Mouse (Mus musculus) lung, postnatal 10 days (tissue): Measurements from ENCODE around the gene Dnajc16.

Experiments used
- DNase-seq: peaks from one replicate; pipeline ENCODE4 v3.0.0; 2021

Dnajc16 gene

DNA sequence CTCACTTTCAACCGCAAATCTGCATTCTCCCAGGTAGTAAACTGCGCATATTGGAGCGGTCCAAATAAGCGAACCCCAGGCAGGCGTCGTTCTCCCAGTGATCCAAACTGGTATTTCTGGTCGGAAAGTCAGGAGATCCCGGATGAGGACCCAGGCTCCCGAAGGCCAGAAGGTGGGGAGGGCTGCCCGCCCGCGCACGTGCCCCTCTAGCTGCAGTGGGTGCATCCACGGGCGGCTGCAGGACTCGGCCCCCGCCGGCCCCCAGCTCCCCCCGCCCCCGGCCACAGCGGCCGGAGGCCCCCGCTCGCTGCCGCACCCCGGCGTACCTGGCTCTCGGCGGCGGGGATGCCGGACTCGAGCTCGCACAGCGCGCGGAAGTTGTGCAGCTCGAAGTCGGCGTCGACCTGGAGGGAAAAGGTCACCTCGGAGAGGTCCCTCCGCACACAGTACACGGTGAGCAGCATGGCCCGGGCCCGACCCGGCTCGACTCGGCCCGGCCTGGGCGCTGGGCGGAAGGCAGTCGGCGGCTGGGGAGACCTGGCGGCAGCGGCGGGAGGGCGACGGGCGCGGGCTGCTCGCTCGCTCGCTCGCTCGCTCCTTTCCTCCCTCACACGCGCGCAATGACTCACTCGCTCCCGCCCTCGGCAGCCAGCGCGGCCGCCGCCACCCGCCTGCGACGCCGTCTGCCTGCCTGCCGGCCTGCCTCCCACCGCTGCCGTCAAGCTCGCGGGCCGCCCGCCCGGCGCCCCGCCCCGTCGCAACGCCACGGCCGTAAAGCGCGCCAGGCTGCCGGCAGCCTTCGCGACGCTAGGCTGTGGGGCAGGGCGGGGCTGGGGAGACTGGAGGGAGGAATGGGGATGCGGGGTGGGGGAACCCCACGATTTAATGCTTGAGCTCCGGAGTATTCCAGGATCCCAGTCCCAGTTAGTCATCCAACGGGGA is 67.7 kb downstream of the Dnajc16 start, which contains the start of gene Ddi2:
Gene Ddi2, minus strand, starts transcription at position 689 of the 942 bp plus-strand sequence.
- peak; percentile 94 for DNase-seq

DNA sequence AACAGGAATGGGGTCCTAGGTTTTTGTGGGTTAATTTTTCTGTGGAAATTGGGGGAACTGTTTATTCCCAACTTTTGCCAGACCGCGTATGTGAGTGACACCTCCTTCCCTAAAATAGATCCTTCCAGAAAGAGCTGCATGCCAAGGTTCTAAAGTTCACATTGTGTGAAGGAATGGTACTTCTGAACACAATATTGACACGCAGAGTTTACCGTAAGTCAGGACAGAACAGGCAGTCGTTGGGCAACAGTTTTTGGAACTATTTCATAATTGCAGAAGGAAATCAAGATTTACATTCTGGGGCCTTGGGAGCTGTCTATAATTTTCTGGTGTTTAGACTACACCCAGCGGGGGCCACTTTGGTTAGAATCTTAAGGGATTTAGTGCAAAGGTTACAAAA is 68.8 kb downstream of the Dnajc16 start:
- peak; percentile 38 for DNase-seq

DNA sequence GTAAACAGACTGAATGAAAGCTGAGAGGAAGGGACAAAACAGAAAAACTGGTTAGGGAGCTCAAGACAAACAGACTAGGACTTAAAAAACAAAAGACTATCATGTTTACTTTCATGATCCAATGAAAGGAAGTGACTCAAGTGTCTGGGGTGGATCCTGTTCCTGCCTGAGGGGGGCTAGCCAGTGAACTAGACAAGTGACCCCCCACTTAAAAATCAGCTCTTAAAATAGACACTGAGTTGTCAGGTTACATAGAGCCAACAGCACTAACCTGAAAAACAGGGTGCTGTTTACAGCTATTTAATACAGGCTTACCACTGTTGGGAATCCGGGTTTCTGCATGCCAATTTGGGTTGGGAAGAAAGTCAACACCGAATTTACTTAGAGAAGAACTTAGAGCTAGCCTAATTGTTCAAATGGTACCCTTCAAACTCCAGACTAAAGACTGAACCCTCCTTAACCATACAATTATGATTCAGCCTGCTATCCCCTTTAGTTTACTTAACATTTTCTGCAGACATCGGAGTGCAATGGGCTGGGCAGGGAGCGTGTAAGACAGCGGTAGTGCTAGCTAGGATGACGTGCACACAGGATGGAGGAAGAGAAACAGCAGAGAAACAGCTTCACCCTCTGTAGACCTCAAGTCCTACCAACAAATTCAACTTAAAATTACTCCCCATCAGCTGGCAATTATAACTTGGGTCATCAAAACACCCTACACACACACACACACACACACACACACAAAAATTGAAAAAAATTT is 69.8 kb downstream of the Dnajc16 start:
- peak; percentile 41 for DNase-seq

GRCm38 (mm10) chr4:141719304-141719703 is 71.4 kb downstream of the Dnajc16 start:
- no peak for DNase-seq

DNA sequence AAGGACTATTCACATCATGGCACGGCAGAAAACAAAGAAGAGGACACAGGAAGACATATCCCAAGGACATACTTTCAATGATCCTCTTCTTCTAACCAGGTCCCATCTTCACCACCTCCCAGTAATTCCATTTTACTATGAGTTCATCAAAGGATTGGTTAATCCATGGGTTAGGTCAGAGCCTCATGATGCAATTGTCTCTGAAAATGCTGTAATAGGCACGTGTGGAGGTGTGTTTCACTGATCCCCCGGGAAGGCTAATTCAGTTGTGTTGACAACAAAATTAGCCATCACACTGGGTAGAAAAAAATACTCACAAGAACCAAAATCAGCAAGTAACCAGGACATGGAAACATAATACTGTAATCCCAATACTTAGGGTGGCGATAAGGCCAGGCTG is 73.1 kb downstream of the Dnajc16 start:
- DNase-seq, result no peak

DNA sequence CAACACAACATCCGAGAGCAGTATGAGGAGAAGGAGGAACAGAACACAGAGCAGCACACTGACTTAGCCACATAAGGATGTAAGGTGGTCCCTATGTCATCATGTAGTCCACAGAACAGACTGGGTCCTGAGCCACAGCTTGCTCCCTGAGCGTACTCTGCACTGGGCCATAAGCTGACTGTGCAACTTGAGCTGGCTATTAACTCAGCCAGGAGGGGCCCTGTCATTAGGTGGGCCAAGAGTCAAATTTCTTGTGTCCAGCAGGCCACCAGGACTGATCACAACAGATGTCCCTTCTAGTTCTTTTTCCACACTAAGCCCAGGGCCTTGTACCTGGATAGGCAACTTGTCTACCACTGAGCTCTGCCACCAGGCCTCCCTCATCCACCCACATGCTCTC is 75.7 kb downstream of the Dnajc16 start:
- no peak for DNase-seq

DNA sequence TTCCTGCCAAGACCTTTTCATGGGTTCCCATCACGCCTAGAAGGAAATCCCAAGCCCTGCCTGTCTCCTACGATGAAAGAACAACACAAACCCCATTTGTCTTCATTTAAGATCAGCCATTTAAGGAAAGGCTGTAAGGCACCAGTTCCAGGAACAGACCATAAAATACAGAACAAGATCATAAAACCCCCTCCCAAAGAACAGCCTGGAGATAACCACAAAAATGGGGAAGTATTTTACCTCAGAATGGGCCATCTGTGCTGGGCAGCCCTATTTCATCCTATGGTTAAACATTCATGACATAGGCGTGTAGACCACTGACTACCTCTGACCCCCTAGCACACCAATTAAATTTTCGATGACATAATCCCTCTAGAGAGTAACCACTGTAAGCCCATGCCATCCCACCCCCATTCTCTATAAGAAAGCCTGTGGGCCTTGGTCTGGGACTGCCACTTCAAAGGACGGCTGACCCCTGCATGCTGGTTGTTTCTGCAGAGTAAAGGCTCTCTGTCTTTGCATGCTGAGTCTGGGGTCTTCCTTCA is 77.1 kb downstream of the Dnajc16 start:
- no peak for DNase-seq

GRCm38 (mm10) chr4:141711250-141711649 is 79.5 kb downstream of the Dnajc16 start:
- DNase-seq, result no peak
